Mouse (Mus musculus) stomach, postnatal 0 days (tissue): ENCODE results near the gene Tia1. TPM values are rescaled to one million over a fixed set of nuclear protein-coding genes. Genes with fewer than 3 reads are reported as not detected.

Experiments used
- ATAC-seq: fragments of 200-750 bp; cut with Nextera tagmentation; 2 replicates; pipeline ENCODE4 v1.8.0; 2017; ENCODE audit not compliant: low FRiP score, low TSS enrichment
- DNase-seq: peaks from one replicate; pipeline ENCODE4 v3.0.0-alpha.2; 2016; ENCODE audit warnings: low spot score
- H3K27ac ChIP-seq: fragments of 300-500 bp; sonication (generic); replicated peaks from 2 replicates; pipeline ENCODE4 v1.5.1; 2014; ENCODE audit warnings: mild to moderate bottlenecking, control low read depth
- H3K27me3 ChIP-seq: fragments of 300-500 bp; sonication (generic); 2 replicates; pipeline ENCODE4 v1.6.1; 2014; ENCODE audit warnings: low read length; ENCODE audit not compliant: control insufficient read depth, insufficient read depth
- H3K36me3 ChIP-seq: fragments of 300-500 bp; sonication (generic); 2 replicates; pipeline ENCODE4 v1.6.1; 2014; ENCODE audit warnings: low read length, mixed read lengths; ENCODE audit not compliant: control insufficient read depth, insufficient read depth
- H3K4me1 ChIP-seq: fragments of 300-500 bp; sonication (generic); replicated peaks from 2 replicates; pipeline ENCODE4 v1.6.1; 2014; ENCODE audit warnings: antibody characterized with exemption; ENCODE audit not compliant: control insufficient read depth, insufficient read depth
- H3K4me2 ChIP-seq: fragments of 300-500 bp; sonication (generic); replicated peaks from 2 replicates; pipeline ENCODE4 v1.6.1; 2014; ENCODE audit warnings: low read depth, mild to moderate bottlenecking, control low read depth, moderate library complexity
- H3K4me3 ChIP-seq: fragments of 300-500 bp; sonication (generic); 2 replicates; pipeline ENCODE4 v1.5.1; 2014; ENCODE audit warnings: low read depth, low read length, control low read depth
- H3K9ac ChIP-seq: fragments of 300-500 bp; sonication (generic); 2 replicates; pipeline ENCODE4 v1.6.1; 2014; ENCODE audit warnings: mild to moderate bottlenecking, low read length, control low read depth, mixed read lengths
- H3K9me3 ChIP-seq: fragments of 300-500 bp; sonication (generic); 2 replicates; pipeline ENCODE4 v1.6.1; 2016; ENCODE audit warnings: low read length; ENCODE audit not compliant: control insufficient read depth
- CTCF ChIP-seq: IDR thresholded peaks from 2 replicates; pipeline ENCODE4 v1.5.1; 2016; ENCODE audit warnings: antibody characterized with exemption, low read depth, mild to moderate bottlenecking, moderate library complexity
- EP300 ChIP-seq: optimal IDR thresholded peaks from 2 replicates; pipeline ENCODE3; 2016; ENCODE audit warnings: antibody characterized with exemption
- WGBS: fragments of 180-500 bp; shearing (Covaris S2); extraction: QIAGEN DNeasy Blood & Tissue Kit; methylation state at CpG from one replicate; pipeline ENCODE4 v1.1.7; 2014; 5-methylcytosine and 5-hydroxymethylcytosine counted together
- polyA plus RNA-seq: library from polyadenylated mRNA; unstranded; fragments of >200 nt; fragmentation: Nextera tagmentation; extraction: Ambion mirVana; gene quantifications from 2 replicates; pipeline ENCODE4 v1.2.1, GENCODE M21; 2015

Gene Tia1
- polyA plus RNA-seq, 1 experiment from 2014 or later: 44.6 TPM

DNA sequence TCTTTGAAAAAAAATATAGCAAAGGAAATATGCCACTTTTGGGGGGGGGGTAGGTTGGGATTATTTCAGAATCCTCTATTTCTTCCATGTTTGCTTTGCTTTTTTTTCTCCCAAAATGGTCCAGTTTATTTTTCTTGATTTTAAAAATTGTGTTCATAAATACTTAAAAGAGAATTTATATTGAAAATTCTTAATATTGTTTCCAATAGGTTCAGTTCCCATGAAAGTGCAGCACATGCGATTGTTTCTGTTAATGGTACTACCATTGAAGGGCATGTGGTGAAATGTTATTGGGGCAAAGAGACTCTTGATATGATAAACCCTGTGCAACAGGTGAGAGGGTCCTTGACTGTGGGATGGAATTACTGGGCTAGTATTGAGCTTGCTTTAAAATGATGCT lies 22.3 kb downstream of the Tia1 start, which contains the start of gene Gm44790:
Gene Gm44790, plus strand, starts transcription at position 301 of the 400 bp plus-strand sequence.
- H3K4me1 ChIP-seq: no peaks in the 10 kb centered on the region

GRCm38 (mm10) chr6:86431531-86431930 lies 27.5 kb downstream of the Tia1 start:
- H3K9me3 ChIP-seq: no peaks in the 10 kb centered on the region
- WGBS: 88% methylated on average over 3 of the region's 3 CpGs
- H3K27ac ChIP-seq: no peak overlapping the region
- no peak for DNase-seq
- no peak overlapping the region for H3K4me3 ChIP-seq
- no peak overlapping the region for H3K4me2 ChIP-seq
- H3K4me1 ChIP-seq: no peaks in the 10 kb centered on the region
- TF ChIP-seq CTCF: no peak
- no peak for TF ChIP-seq EP300
- no peaks in the 10 kb centered on the region for H3K27me3 ChIP-seq
- no peak for ATAC-seq
- H3K36me3 ChIP-seq: peaks cover 17% of the 10 kb centered on the region
- no peak overlapping the region for H3K9ac ChIP-seq

More for the DNA sequence above, 22.3 kb downstream of the Tia1 start, which contains the start of gene Gm44790:
- Histone ChIP-seq H3K27ac (no peak within 1 kb of the TSS), H3K4me2 (no peak within 1 kb of the TSS), H3K9me3 (no peaks in the 10 kb centered on the region), H3K27me3 (no peaks in the 10 kb centered on the region), H3K9ac (no peak within 1 kb of the TSS), H3K36me3 (peaks cover 14% of the 10 kb centered on the region), H3K4me3 (no peak within 1 kb of the TSS)
- ATAC-seq (no peak), DNase-seq (no peak)
- WGBS: 94% methylated on average over 1 of the region's 1 CpGs
- TF ChIP-seq CTCF (no peak), EP300 (no peak)

DNA sequence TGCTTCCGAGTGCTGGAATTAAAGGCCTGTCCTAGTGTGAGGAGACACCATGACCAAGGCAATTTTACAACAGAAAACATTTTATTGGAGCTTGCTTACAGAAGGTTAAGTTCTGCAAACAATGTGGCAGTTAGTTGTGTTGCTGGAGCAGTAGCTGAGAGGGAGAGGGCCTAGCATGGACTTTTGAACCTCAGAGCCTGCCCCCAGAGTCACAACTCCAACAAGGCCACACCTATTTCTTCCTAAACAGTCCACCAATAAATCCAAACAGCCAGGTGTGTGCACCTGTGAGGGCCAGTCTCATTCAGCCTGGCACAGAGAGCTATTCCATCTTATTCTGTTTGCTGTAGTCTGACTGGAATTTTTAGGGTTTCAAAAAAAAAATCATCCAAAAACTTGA lies 29.7 kb downstream of the Tia1 start:
- Histone ChIP-seq H3K36me3 (peaks cover 9% of the 10 kb centered on the region; the same call in 1 of the 2 replicates), H3K4me2 (no peak overlapping the region), H3K9me3 (no peaks in the 10 kb centered on the region), H3K27me3 (no peaks in the 10 kb centered on the region), H3K4me1 (no peaks in the 10 kb centered on the region), H3K27ac (no peak overlapping the region), H3K4me3 (no peak overlapping the region), H3K9ac (no peak overlapping the region)
- DNase-seq: no peak
- TF ChIP-seq CTCF (no peak), EP300 (no peak)
- 86% methylated on average over 1 of the region's 1 CpGs for WGBS
- no peak for ATAC-seq

DNA sequence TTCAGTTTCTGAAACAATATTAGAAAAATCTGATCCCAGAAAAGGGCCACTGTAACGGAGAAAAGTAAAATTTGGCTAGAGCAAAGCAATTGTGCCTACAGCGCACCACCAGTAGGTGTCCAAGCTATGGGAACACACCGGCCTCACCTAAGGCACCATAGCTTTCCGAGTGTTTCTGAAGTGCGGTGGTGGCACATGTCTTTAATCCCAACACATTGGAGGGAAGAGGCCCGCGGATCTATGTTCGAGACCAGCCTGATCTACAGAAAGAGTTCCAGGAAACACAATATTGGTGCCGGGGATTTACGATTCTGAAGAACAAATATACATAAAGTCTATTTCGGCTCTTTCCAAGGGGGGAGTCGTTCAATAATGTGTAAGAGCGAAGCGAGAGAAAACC lies 33.7 kb downstream of the Tia1 start:
- Histone ChIP-seq H3K9ac (peak overlapping the region; percentile 88), H3K27ac (peak overlapping the region; percentile 97), H3K4me3 (peak overlapping the region; percentile 72), H3K4me1 (no peaks in the 10 kb centered on the region), H3K27me3 (no peaks in the 10 kb centered on the region), H3K4me2 (peak overlapping the region; percentile 85), H3K36me3 (peaks cover 4% of the 10 kb centered on the region; the same call in 1 of the 2 replicates), H3K9me3 (no peaks in the 10 kb centered on the region)
- 2% methylated on average over 14 of the region's 14 CpGs for WGBS
- DNase-seq: peak; percentile 71
- ATAC-seq: peak; percentile 79
- TF ChIP-seq EP300 (no peak), CTCF (peak; percentile 77)

DNA sequence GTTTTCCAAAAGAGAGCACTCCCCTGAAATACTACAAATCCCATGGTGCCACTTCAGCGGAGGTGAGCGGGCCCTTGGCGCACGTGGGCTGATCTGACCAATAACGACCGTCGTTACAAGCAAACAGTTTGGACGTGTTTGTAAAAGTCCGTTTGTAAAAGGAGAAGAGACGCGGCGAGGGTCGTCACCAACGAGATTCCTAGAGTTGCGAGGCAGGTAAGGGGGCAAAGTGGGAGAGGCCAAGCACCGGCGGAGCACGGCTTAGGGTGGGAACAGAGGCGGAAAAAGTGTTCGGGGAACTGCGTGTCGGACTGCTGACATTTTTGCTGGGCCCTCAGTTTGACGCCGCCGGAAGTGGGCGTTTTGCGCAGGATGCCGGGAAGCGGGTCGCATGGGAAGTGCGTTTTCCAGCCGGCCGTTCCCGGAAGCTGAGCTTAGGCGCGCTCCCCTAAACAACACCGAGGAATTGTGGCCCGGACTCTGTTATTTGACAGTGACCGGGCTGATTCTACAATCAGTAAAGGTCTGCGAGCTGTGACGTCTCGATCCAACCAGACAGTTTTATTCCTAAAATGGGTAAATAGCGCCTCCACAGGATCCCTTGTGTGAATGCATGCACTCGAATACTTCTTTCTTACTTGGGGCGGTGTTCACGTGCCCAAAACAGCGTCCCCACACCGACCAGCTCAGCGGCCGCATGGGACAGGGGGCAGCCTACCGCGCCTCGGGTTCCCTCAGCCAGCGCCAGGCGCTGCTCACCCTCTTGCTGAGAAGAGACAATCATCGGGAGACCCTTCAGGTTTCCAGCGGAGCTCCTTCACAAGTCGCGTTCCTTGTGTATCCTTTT lies 34.5 kb downstream of the Tia1 start, which contains the start of gene C87436:
Gene C87436, plus strand, starts transcription at position 103 of the 847 bp plus-strand sequence.
- no peaks in the 10 kb centered on the region for H3K27me3 ChIP-seq
- peak within 1 kb of the TSS; percentile 72 for H3K4me3 ChIP-seq
- peak within 1 kb of the TSS; percentile 85 for H3K4me2 ChIP-seq
- H3K27ac ChIP-seq: peak within 1 kb of the TSS; percentile 97
- DNase-seq (peak; percentile 96), ATAC-seq (peak; percentile 93)
- peaks cover 5% of the 10 kb centered on the region for H3K36me3 ChIP-seq
- peak within 1 kb of the TSS; percentile 88 for H3K9ac ChIP-seq
- TF ChIP-seq EP300 (no peak), CTCF (peak; percentile 69)
- no peaks in the 10 kb centered on the region for H3K9me3 ChIP-seq
- H3K4me1 ChIP-seq: no peaks in the 10 kb centered on the region
- under 1% methylated on average over 59 of the region's 59 CpGs for WGBS

- peak overlapping the region; percentile 72 for H3K4me3 ChIP-seq
- H3K36me3 ChIP-seq: peaks cover 11% of the 10 kb centered on the region
- peak overlapping the region; percentile 97 for H3K27ac ChIP-seq
- ATAC-seq: no peak
- DNase-seq: no peak
- no peaks in the 10 kb centered on the region for H3K27me3 ChIP-seq
- H3K9ac ChIP-seq: peak overlapping the region; percentile 88
- H3K4me2 ChIP-seq: peak overlapping the region; percentile 85
- H3K9me3 ChIP-seq: no peaks in the 10 kb centered on the region
- WGBS: 3% methylated on average over 13 of the region's 13 CpGs
- TF ChIP-seq EP300 (no peak), CTCF (no peak)
- H3K4me1 ChIP-seq: no peaks in the 10 kb centered on the region
Measured at GRCm38 (mm10) chr6:86439119-86439496, 35.1 kb downstream of the Tia1 start.
